Mouse (Mus musculus): ENCODE data around the gene Fastkd3. TPM values are rescaled to one million over a fixed set of nuclear protein-coding genes. Genes with fewer than 3 reads are reported as not detected.

Fastkd3 gene
- polyA plus RNA-seq, 1 experiment from 2014 or later: 8.4 TPM

- 81% methylated on average over 7 of the region's 7 CpGs for WGBS (ENCODE audit: insufficient replicate concordance)
Observed at GRCm38 (mm10) chr13:68585441-68585840, 3.4 kb downstream of the Fastkd3 start.

GRCm38 (mm10) chr13:68588352-68588751 lies 6.3 kb downstream of the Fastkd3 start:
- no peak overlapping the region for H3K4me2 ChIP-seq (ENCODE audit: low read depth, low read length)
- H3K9me3 ChIP-seq (ENCODE audit: low read length): no peaks in the 10 kb centered on the region
- H3K9ac ChIP-seq (replicated peaks): no peak overlapping the region
- no peak overlapping the region for H3K4me3 ChIP-seq (ENCODE audit: low read depth, low read length)
- no peak for ATAC-seq
- no peak for TF ChIP-seq CTCF (IDR thresholded peaks at IDR 0.05; ENCODE audit: low read depth)
- TF ChIP-seq EP300 (IDR thresholded peaks at IDR 0.05; ENCODE audit: low read depth): no peak
- H3K27ac ChIP-seq (ENCODE audit: low read depth): no peak overlapping the region
- H3K36me3 ChIP-seq (replicated peaks; ENCODE audit: insufficient read depth, low read length): peaks cover 58% of the 10 kb centered on the region
- DNase-seq: no peak
- no peaks in the 10 kb centered on the region for H3K4me1 ChIP-seq (ENCODE audit: insufficient read depth)
- no peaks in the 10 kb centered on the region for H3K27me3 ChIP-seq (ENCODE audit: insufficient read depth, low read length)

More at GRCm38 (mm10) chr13:68585441-68585840, 3.4 kb downstream of the Fastkd3 start:
- peaks cover 7% of the 10 kb centered on the region for H3K4me1 ChIP-seq (ENCODE audit: insufficient read depth)
- no peak overlapping the region for H3K27ac ChIP-seq (ENCODE audit: low read depth)
- no peak for DNase-seq
- H3K9me3 ChIP-seq (ENCODE audit: low read length): no peaks in the 10 kb centered on the region
- TF ChIP-seq EP300 (IDR thresholded peaks at IDR 0.05; ENCODE audit: low read depth): no peak
- TF ChIP-seq CTCF (IDR thresholded peaks at IDR 0.05; ENCODE audit: low read depth): no peak
- no peaks in the 10 kb centered on the region for H3K27me3 ChIP-seq (ENCODE audit: insufficient read depth, low read length)
- H3K9ac ChIP-seq (replicated peaks): no peak overlapping the region
- no peak overlapping the region for H3K4me2 ChIP-seq (ENCODE audit: low read depth, low read length)
- peaks cover 44% of the 10 kb centered on the region for H3K36me3 ChIP-seq (replicated peaks; ENCODE audit: insufficient read depth, low read length)
- H3K4me3 ChIP-seq (ENCODE audit: low read depth, low read length): no peak overlapping the region
- no peak for ATAC-seq

GRCm38 (mm10) chr13:68593797-68594196 lies 11.8 kb downstream of the Fastkd3 start:
- DNase-seq (no peak), ATAC-seq (no peak)
- Histone ChIP-seq H3K36me3 (replicated peaks; ENCODE audit: insufficient read depth, low read length) (peaks cover 28% of the 10 kb centered on the region), H3K9me3 (ENCODE audit: low read length) (no peaks in the 10 kb centered on the region), H3K9ac (replicated peaks) (no peak overlapping the region), H3K27me3 (ENCODE audit: insufficient read depth, low read length) (no peaks in the 10 kb centered on the region), H3K4me2 (ENCODE audit: low read depth, low read length) (no peak overlapping the region), H3K27ac (ENCODE audit: low read depth) (no peak overlapping the region), H3K4me3 (ENCODE audit: low read depth, low read length) (no peak overlapping the region), H3K4me1 (ENCODE audit: insufficient read depth) (no peaks in the 10 kb centered on the region; the same call in 1 of the 2 replicates)
- 0 out of 2 replicates have a peak, but pooled peaks have one; percentile 35 for TF ChIP-seq CTCF (IDR thresholded peaks at IDR 0.05; ENCODE audit: low read depth)
- TF ChIP-seq EP300 (IDR thresholded peaks at IDR 0.05; ENCODE audit: low read depth): no peak
- WGBS (ENCODE audit: insufficient replicate concordance): 68% methylated on average over 1 of the region's 1 CpGs

- WGBS (ENCODE audit: insufficient replicate concordance): 13% methylated on average over 10 of the region's 10 CpGs
- no peak for DNase-seq
- H3K36me3 ChIP-seq (replicated peaks; ENCODE audit: insufficient read depth, low read length): peaks cover 7% of the 10 kb centered on the region
- H3K27me3 ChIP-seq (ENCODE audit: insufficient read depth, low read length): no peaks in the 10 kb centered on the region
- no peaks in the 10 kb centered on the region; the same call in 1 of the 2 replicates for H3K4me1 ChIP-seq (ENCODE audit: insufficient read depth)
- H3K9ac ChIP-seq (replicated peaks): no peak within 1 kb of the TSS
- H3K9me3 ChIP-seq (ENCODE audit: low read length): no peaks in the 10 kb centered on the region
- no peak within 1 kb of the TSS for H3K27ac ChIP-seq (ENCODE audit: low read depth)
- H3K4me3 ChIP-seq (ENCODE audit: low read depth, low read length): no peak within 1 kb of the TSS
- no peak within 1 kb of the TSS for H3K4me2 ChIP-seq (ENCODE audit: low read depth, low read length)
- TF ChIP-seq EP300 (IDR thresholded peaks at IDR 0.05; ENCODE audit: low read depth): no peak
- no peak for TF ChIP-seq CTCF (IDR thresholded peaks at IDR 0.05; ENCODE audit: low read depth)
- no peak for ATAC-seq
Observed at GRCm38 (mm10) chr13:68597199-68597598, 15.2 kb downstream of the Fastkd3 start, which contains the start of gene 1700001L19Rik. Gene 1700001L19Rik, plus strand, starts transcription at chr13:68597421.

GRCm38 (mm10) chr13:68597667-68598066 lies 15.6 kb downstream of the Fastkd3 start:
- H3K4me2 ChIP-seq (ENCODE audit: low read depth, low read length): no peak overlapping the region
- no peaks in the 10 kb centered on the region; the same call in 1 of the 2 replicates for H3K4me1 ChIP-seq (ENCODE audit: insufficient read depth)
- ATAC-seq (peak; percentile 55), DNase-seq (no peak)
- H3K9ac ChIP-seq (replicated peaks): no peak overlapping the region
- 19% methylated on average over 13 of the region's 13 CpGs for whole genome bisulfite sequencing (ENCODE audit: insufficient replicate concordance)
- H3K27me3 ChIP-seq (ENCODE audit: insufficient read depth, low read length): no peaks in the 10 kb centered on the region
- no peaks in the 10 kb centered on the region for H3K9me3 ChIP-seq (ENCODE audit: low read length)
- no peak overlapping the region for H3K27ac ChIP-seq (ENCODE audit: low read depth)
- no peak overlapping the region for H3K4me3 ChIP-seq (ENCODE audit: low read depth, low read length)
- peaks cover 4% of the 10 kb centered on the region for H3K36me3 ChIP-seq (replicated peaks; ENCODE audit: insufficient read depth, low read length)
- TF ChIP-seq EP300 (IDR thresholded peaks at IDR 0.05; ENCODE audit: low read depth) (no peak), CTCF (IDR thresholded peaks at IDR 0.05; ENCODE audit: low read depth) (no peak)

- H3K4me2 ChIP-seq (ENCODE audit: low read depth, low read length): no peak overlapping the region
- no peaks in the 10 kb centered on the region; the same call in 1 of the 2 replicates for H3K4me1 ChIP-seq (ENCODE audit: insufficient read depth)
- DNase-seq: no peak
- ATAC-seq: no peak
- H3K27me3 ChIP-seq (ENCODE audit: insufficient read depth, low read length): no peaks in the 10 kb centered on the region
- TF ChIP-seq CTCF (IDR thresholded peaks at IDR 0.05; ENCODE audit: low read depth) (0 out of 2 replicates have a peak, but pooled peaks have one; percentile 10), EP300 (IDR thresholded peaks at IDR 0.05; ENCODE audit: low read depth) (no peak)
- H3K9ac ChIP-seq (replicated peaks): no peak overlapping the region
- H3K36me3 ChIP-seq (replicated peaks; ENCODE audit: insufficient read depth, low read length): no peaks in the 10 kb centered on the region
- H3K9me3 ChIP-seq (ENCODE audit: low read length): no peaks in the 10 kb centered on the region
- no peak overlapping the region for H3K4me3 ChIP-seq (ENCODE audit: low read depth, low read length)
- H3K27ac ChIP-seq (ENCODE audit: low read depth): no peak overlapping the region
Observed at GRCm38 (mm10) chr13:68598953-68599352, 16.9 kb downstream of the Fastkd3 start.

- Histone ChIP-seq H3K27me3 (ENCODE audit: insufficient read depth, low read length) (no peaks in the 10 kb centered on the region), H3K4me2 (ENCODE audit: low read depth, low read length) (no peak overlapping the region), H3K27ac (ENCODE audit: low read depth) (no peak overlapping the region), H3K4me3 (ENCODE audit: low read depth, low read length) (no peak overlapping the region), H3K36me3 (replicated peaks; ENCODE audit: insufficient read depth, low read length) (no peaks in the 10 kb centered on the region), H3K9me3 (ENCODE audit: low read length) (no peaks in the 10 kb centered on the region), H3K9ac (replicated peaks) (no peak overlapping the region), H3K4me1 (ENCODE audit: insufficient read depth) (no peaks in the 10 kb centered on the region; the same call in 1 of the 2 replicates)
- 26% methylated on average over 6 of the region's 6 CpGs for WGBS (ENCODE audit: insufficient replicate concordance)
- no peak for DNase-seq
- ATAC-seq: no peak
- TF ChIP-seq CTCF (IDR thresholded peaks at IDR 0.05; ENCODE audit: low read depth): peak; percentile 51
- no peak for TF ChIP-seq EP300 (IDR thresholded peaks at IDR 0.05; ENCODE audit: low read depth)
Observed at GRCm38 (mm10) chr13:68601184-68601583, 19.1 kb downstream of the Fastkd3 start.
